Mouse (Mus musculus) liver, postnatal 0 days (tissue): ENCODE measurements around the gene Sgms1. TPM values are rescaled to one million over a fixed set of nuclear protein-coding genes. Genes with fewer than 3 reads are reported as not detected.

Source experiments
- ATAC-seq: fragments of 200-750 bp; cut with Nextera tagmentation; 2 replicates; pipeline ENCODE4 v1.8.0; 2017; ENCODE audit warnings: mild to moderate bottlenecking, moderate library complexity
- DNase-seq: peaks from one replicate; pipeline ENCODE4 v3.0.0-alpha.2; 2016
- H3K27ac ChIP-seq: fragments of 300-500 bp; sonication (generic); 2 replicates; pipeline ENCODE4 v1.5.1; 2014; ENCODE audit warnings: antibody characterized with exemption, moderate library complexity, mild to moderate bottlenecking, low read depth
- H3K27me3 ChIP-seq: fragments of 300-500 bp; sonication (generic); 2 replicates; pipeline ENCODE4 v1.6.1; 2014; ENCODE audit warnings: low read length, control low read depth, mixed read lengths; ENCODE audit not compliant: insufficient read depth
- H3K36me3 ChIP-seq: fragments of 300-500 bp; sonication (generic); replicated peaks from 2 replicates; pipeline ENCODE4 v1.6.1; 2014; ENCODE audit warnings: mild to moderate bottlenecking, control low read depth, low read length, moderate library complexity, mixed read lengths; ENCODE audit not compliant: insufficient read depth
- H3K4me1 ChIP-seq: fragments of 300-500 bp; sonication (generic); 2 replicates; pipeline ENCODE4 v1.6.1; 2014; ENCODE audit warnings: antibody characterized with exemption, mild to moderate bottlenecking, control low read depth; ENCODE audit not compliant: insufficient read depth
- H3K4me2 ChIP-seq: fragments of 300-500 bp; sonication (generic); 2 replicates; pipeline ENCODE4 v1.6.1; 2014; ENCODE audit warnings: low read depth, mild to moderate bottlenecking, low read length, moderate library complexity, mixed read lengths
- H3K4me3 ChIP-seq: fragments of 300-500 bp; sonication (generic); 2 replicates; pipeline ENCODE4 v1.5.1; 2014; ENCODE audit warnings: low read depth, low read length
- H3K9ac ChIP-seq: fragments of 300-500 bp; sonication (generic); replicated peaks from 2 replicates; pipeline ENCODE4 v1.6.1; 2014; ENCODE audit warnings: mild to moderate bottlenecking, moderate library complexity
- H3K9me3 ChIP-seq: fragments of 300-500 bp; sonication (generic); 2 replicates; pipeline ENCODE4 v1.6.1; 2016; ENCODE audit warnings: mild to moderate bottlenecking, control low read depth, low read length, mixed read lengths
- CTCF ChIP-seq: sonication (generic); IDR thresholded peaks from 2 replicates; pipeline ENCODE4 v1.5.1; 2016; ENCODE audit warnings: antibody characterized with exemption, low read depth
- EP300 ChIP-seq: IDR thresholded peaks from 2 replicates; pipeline ENCODE4 v1.6.1; 2016; ENCODE audit warnings: antibody characterized with exemption, low read depth, mild to moderate bottlenecking
- WGBS: fragments of 180-500 bp; shearing (Covaris S2); extraction: QIAGEN DNeasy Blood & Tissue Kit; methylation state at CpG from one replicate; pipeline ENCODE4 v1.1.7; 2014; ENCODE audit not compliant: insufficient replicate concordance; 5-methylcytosine and 5-hydroxymethylcytosine counted together
- polyA plus RNA-seq: library from polyadenylated mRNA; unstranded; fragments of >200 nt; fragmentation: Nextera tagmentation; extraction: Ambion mirVana; gene quantifications from 2 replicates; pipeline ENCODE4 v1.2.1, GENCODE M21; 2015

Sgms1 gene
- polyA plus RNA-seq, 1 experiment from 2014 or later, result 16.0 TPM

DNA sequence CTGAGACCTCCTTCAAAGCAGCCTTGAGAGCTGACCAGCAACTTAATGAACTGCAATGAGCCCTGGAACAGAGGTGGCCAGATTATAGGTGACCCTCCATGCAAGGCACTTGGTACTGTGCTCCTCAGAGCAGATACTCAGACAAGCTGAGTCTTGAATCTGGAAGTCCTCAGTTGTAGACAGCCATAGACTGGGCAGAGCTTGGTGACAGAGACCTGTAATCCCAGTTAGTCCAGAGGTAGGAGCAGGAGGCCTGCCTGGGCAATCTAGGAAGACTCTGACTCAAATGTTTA, 178.3 kb downstream of the Sgms1 start:
- TF ChIP-seq CTCF (no peak), EP300 (no peak)
- peak overlapping the region; percentile 70 for H3K27ac ChIP-seq
- ATAC-seq, result peak; percentile 9; the same call in 1 of the 2 replicates
- H3K27me3 ChIP-seq, result no peaks in the 10 kb centered on the region
- H3K4me3 ChIP-seq, result peak overlapping the region; percentile 57
- no peaks in the 10 kb centered on the region for H3K36me3 ChIP-seq
- peaks cover 39% of the 10 kb centered on the region for H3K4me1 ChIP-seq
- no peaks in the 10 kb centered on the region for H3K9me3 ChIP-seq
- peak overlapping the region; percentile 75 for H3K9ac ChIP-seq
- peak overlapping the region; percentile 84 for H3K4me2 ChIP-seq
- DNase-seq, result no peak

DNA sequence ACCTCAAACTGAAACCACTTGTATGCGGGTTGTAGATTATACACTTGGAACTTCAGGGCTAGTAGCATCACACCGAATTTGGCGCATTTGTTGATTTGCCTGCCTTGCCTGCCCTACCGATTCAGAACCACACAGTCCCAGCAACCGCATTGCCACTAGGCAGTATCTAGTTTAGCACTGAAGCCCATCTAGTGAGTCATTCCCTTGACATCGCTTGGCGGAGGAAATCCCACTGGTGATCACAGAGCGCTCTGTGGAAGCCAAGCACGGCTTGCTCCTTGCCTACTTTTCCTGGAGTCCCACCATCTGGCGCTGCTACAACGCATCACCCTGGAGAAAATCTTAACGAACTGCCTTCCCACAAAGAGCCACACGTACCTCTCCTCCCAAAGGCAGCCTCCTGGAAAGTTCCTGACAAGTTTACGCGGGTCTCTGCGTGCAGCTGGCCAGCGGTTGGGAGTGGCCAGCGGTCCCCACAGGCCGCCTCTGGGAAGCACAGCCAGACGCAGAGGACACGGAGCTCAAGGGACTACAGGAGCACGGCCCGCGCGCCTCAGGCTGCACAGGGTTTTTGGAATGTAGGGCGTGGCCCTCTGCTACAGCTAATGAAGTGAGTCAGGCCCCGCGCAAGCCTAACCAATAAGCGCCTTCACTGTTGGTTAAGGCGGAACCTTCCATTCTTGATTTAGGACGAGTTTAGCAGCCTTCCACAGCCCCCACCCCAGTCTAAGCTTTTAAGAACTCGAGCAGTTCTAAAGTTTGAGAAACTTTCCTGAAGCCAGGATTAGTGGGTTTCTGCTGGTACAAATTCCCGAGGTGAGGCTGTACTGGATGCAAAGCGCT, 178.8 kb downstream of the Sgms1 start:
- no peak for TF ChIP-seq EP300
- TF ChIP-seq CTCF, result peak; percentile 48
- Histone ChIP-seq H3K9ac (peak overlapping the region; percentile 75), H3K4me2 (peak overlapping the region; percentile 84), H3K4me3 (peak overlapping the region; percentile 57), H3K4me1 (peaks cover 39% of the 10 kb centered on the region), H3K36me3 (no peaks in the 10 kb centered on the region), H3K9me3 (no peaks in the 10 kb centered on the region), H3K27ac (peak overlapping the region; percentile 70), H3K27me3 (no peaks in the 10 kb centered on the region)
- 1% methylated on average over 34 of the region's 34 CpGs for whole genome bisulfite sequencing
- DNase-seq, result peak; percentile 88
- peak; percentile 94 for ATAC-seq

DNA sequence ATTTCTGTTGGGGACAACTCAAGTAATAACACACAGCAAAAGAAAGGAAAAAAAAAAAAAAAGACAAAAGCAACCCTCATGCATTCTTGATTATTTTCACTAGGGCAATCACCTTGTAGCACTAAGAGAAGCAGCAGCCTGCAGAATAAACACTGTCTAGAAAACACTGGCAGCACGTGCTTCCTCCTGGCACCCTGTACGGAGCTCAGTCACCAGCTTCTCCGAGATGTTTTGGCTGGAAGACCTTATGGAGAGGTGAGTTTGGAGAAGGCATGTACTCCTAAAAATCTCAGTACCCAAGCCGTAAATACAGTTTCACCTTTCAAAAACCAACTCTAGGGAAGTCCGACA, 179.4 kb downstream of the Sgms1 start:
- H3K4me2 ChIP-seq, result peak overlapping the region; percentile 84
- WGBS, result 3% methylated on average over 5 of the region's 5 CpGs
- peak overlapping the region; percentile 57 for H3K4me3 ChIP-seq
- H3K4me1 ChIP-seq, result peaks cover 35% of the 10 kb centered on the region
- no peaks in the 10 kb centered on the region for H3K36me3 ChIP-seq
- peak overlapping the region; percentile 75 for H3K9ac ChIP-seq
- DNase-seq (no peak), ATAC-seq (no peak)
- TF ChIP-seq EP300 (no peak), CTCF (no peak)
- H3K27ac ChIP-seq, result peak overlapping the region; percentile 70
- H3K27me3 ChIP-seq, result no peaks in the 10 kb centered on the region
- no peaks in the 10 kb centered on the region for H3K9me3 ChIP-seq

- Histone ChIP-seq H3K36me3 (0 out of 2 replicates have a peak, but pooled peaks cover 4% of the 10 kb centered on the region), H3K4me2 (peak overlapping the region; percentile 22; the same call in 1 of the 2 replicates), H3K27me3 (no peaks in the 10 kb centered on the region), H3K4me1 (peaks cover 27% of the 10 kb centered on the region), H3K9me3 (no peaks in the 10 kb centered on the region), H3K27ac (peak overlapping the region; percentile 79), H3K9ac (no peak overlapping the region), H3K4me3 (no peak overlapping the region)
- peak; percentile 76 for ATAC-seq
- TF ChIP-seq CTCF (0 out of 2 replicates have a peak, but pooled peaks have one; percentile 7), EP300 (peak; percentile 46)
- peak; percentile 39 for DNase-seq
- WGBS, result 62% methylated on average over 12 of the region's 12 CpGs
Measured at GRCm38 (mm10) chr19:32202131-32203114, 187.1 kb downstream of the Sgms1 start.

- Histone ChIP-seq H3K27me3 (no peaks in the 10 kb centered on the region), H3K4me2 (no peak overlapping the region), H3K4me1 (peaks cover 41% of the 10 kb centered on the region), H3K27ac (no peak overlapping the region), H3K4me3 (no peak overlapping the region), H3K36me3 (peaks cover 4% of the 10 kb centered on the region; the same call in 1 of the 2 replicates), H3K9ac (no peak overlapping the region), H3K9me3 (no peaks in the 10 kb centered on the region)
- 62% methylated on average over 4 of the region's 4 CpGs for WGBS
- no peak for DNase-seq
- no peak for ATAC-seq
- peak; percentile 46 for TF ChIP-seq CTCF
- TF ChIP-seq EP300, result peak; percentile 46
Measured at GRCm38 (mm10) chr19:32199861-32200574, 189.5 kb downstream of the Sgms1 start.

DNA sequence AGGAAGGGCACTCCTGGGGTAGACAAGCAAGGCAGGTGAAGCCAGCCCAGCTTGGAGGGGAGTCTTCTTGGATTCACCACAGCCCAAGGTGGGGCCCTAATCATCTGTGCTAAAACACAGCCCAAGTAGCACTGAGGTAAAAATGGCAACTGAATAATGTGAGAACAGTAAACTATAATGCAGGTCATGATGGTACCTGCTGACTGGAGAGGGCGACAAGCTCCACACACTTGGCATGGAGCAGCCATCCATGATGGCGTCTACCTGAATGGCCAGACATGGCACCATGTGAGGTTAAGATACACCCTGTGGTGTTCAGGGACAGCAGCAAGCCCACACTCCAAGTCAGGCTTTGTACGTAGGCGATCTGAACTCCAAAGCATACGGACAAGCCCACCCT, 190.4 kb downstream of the Sgms1 start:
- 93% methylated on average over 5 of the region's 5 CpGs for WGBS
- no peak overlapping the region for H3K27ac ChIP-seq
- no peaks in the 10 kb centered on the region for H3K9me3 ChIP-seq
- TF ChIP-seq EP300, result no peak
- no peak for TF ChIP-seq CTCF
- H3K4me1 ChIP-seq, result peaks cover 41% of the 10 kb centered on the region
- DNase-seq, result no peak
- no peaks in the 10 kb centered on the region for H3K27me3 ChIP-seq
- ATAC-seq, result no peak
- no peak overlapping the region for H3K4me2 ChIP-seq
- peaks cover 4% of the 10 kb centered on the region; the same call in 1 of the 2 replicates for H3K36me3 ChIP-seq
- H3K4me3 ChIP-seq, result no peak overlapping the region
- H3K9ac ChIP-seq, result no peak overlapping the region
